Mouse (Mus musculus): ENCODE measurements around the gene Tmem135. TPM values are rescaled to one million over a fixed set of nuclear protein-coding genes. Genes with fewer than 3 reads are reported as not detected.

The Tmem135 gene
- polyA plus RNA-seq, 1 experiment from 2014 or later = 28.8 TPM

- ATAC-seq = no peak
Observed at GRCm38 (mm10) chr7:89266017-89266760, 137.8 kb downstream of the Tmem135 start.

GRCm38 (mm10) chr7:89260966-89261365 is 143.1 kb downstream of the Tmem135 start:
- Histone ChIP-seq H3K9ac (ENCODE audit: low read depth, low read length) (no peak overlapping the region), H3K4me1 (ENCODE audit: control insufficient read depth, insufficient read depth, low read length) (no peaks in the 10 kb centered on the region), H3K9me3 (replicated peaks; ENCODE audit: control insufficient read depth, low read length, poor library complexity, severe bottlenecking) (no peaks in the 10 kb centered on the region), H3K4me3 (ENCODE audit: low read depth, low read length) (no peak overlapping the region), H3K27ac (ENCODE audit: low read length) (no peak overlapping the region), H3K36me3 (ENCODE audit: control insufficient read depth, insufficient read depth, low read length) (no peaks in the 10 kb centered on the region), H3K4me2 (ENCODE audit: low read length) (no peak overlapping the region), H3K27me3 (ENCODE audit: control insufficient read depth, insufficient read depth, low read depth, low read length) (no peaks in the 10 kb centered on the region)
- no peak for ATAC-seq

More at GRCm38 (mm10) chr7:89266017-89266760, 137.8 kb downstream of the Tmem135 start:
- Histone ChIP-seq H3K9me3 (replicated peaks; ENCODE audit: control insufficient read depth, low read length, poor library complexity, severe bottlenecking) (no peaks in the 10 kb centered on the region), H3K4me2 (ENCODE audit: low read length) (no peak overlapping the region), H3K9ac (ENCODE audit: low read depth, low read length) (no peak overlapping the region), H3K27ac (ENCODE audit: low read length) (no peak overlapping the region), H3K4me1 (ENCODE audit: control insufficient read depth, insufficient read depth, low read length) (no peaks in the 10 kb centered on the region), H3K36me3 (ENCODE audit: control insufficient read depth, insufficient read depth, low read length) (no peaks in the 10 kb centered on the region), H3K4me3 (ENCODE audit: low read depth, low read length) (no peak overlapping the region), H3K27me3 (ENCODE audit: control insufficient read depth, insufficient read depth, low read depth, low read length) (no peaks in the 10 kb centered on the region)
- WGBS = 78% methylated on average over 7 of the region's 7 CpGs

- H3K4me1 ChIP-seq (ENCODE audit: control insufficient read depth, insufficient read depth, low read length) = no peaks in the 10 kb centered on the region
- H3K4me2 ChIP-seq (ENCODE audit: low read length) = no peak overlapping the region
- H3K36me3 ChIP-seq (ENCODE audit: control insufficient read depth, insufficient read depth, low read length) = no peaks in the 10 kb centered on the region
- H3K9ac ChIP-seq (ENCODE audit: low read depth, low read length) = no peak overlapping the region
- no peaks in the 10 kb centered on the region for H3K9me3 ChIP-seq (replicated peaks; ENCODE audit: control insufficient read depth, low read length, poor library complexity, severe bottlenecking)
- 87% methylated on average over 2 of the region's 2 CpGs for WGBS
- no peak overlapping the region for H3K27ac ChIP-seq (ENCODE audit: low read length)
- no peaks in the 10 kb centered on the region for H3K27me3 ChIP-seq (ENCODE audit: control insufficient read depth, insufficient read depth, low read depth, low read length)
- H3K4me3 ChIP-seq (ENCODE audit: low read depth, low read length) = no peak overlapping the region
- no peak for ATAC-seq
Observed at GRCm38 (mm10) chr7:89258832-89259231, 145.2 kb downstream of the Tmem135 start.

GRCm38 (mm10) chr7:89257871-89258502 is 146.0 kb downstream of the Tmem135 start:
- no peak overlapping the region for H3K27ac ChIP-seq (ENCODE audit: low read length)
- no peak overlapping the region for H3K4me3 ChIP-seq (ENCODE audit: low read depth, low read length)
- H3K4me2 ChIP-seq (ENCODE audit: low read length) = no peak overlapping the region
- H3K36me3 ChIP-seq (ENCODE audit: control insufficient read depth, insufficient read depth, low read length) = no peaks in the 10 kb centered on the region
- 82% methylated on average over 4 of the region's 4 CpGs for WGBS
- no peaks in the 10 kb centered on the region for H3K4me1 ChIP-seq (ENCODE audit: control insufficient read depth, insufficient read depth, low read length)
- ATAC-seq = no peak
- H3K9ac ChIP-seq (ENCODE audit: low read depth, low read length) = no peak overlapping the region
- H3K9me3 ChIP-seq (replicated peaks; ENCODE audit: control insufficient read depth, low read length, poor library complexity, severe bottlenecking) = no peaks in the 10 kb centered on the region
- no peaks in the 10 kb centered on the region for H3K27me3 ChIP-seq (ENCODE audit: control insufficient read depth, insufficient read depth, low read depth, low read length)

- H3K9ac ChIP-seq (ENCODE audit: low read depth, low read length) = no peak overlapping the region
- no peak overlapping the region for H3K27ac ChIP-seq (ENCODE audit: low read length)
- H3K9me3 ChIP-seq (replicated peaks; ENCODE audit: control insufficient read depth, low read length, poor library complexity, severe bottlenecking) = no peaks in the 10 kb centered on the region
- no peaks in the 10 kb centered on the region for H3K27me3 ChIP-seq (ENCODE audit: control insufficient read depth, insufficient read depth, low read depth, low read length)
- H3K4me2 ChIP-seq (ENCODE audit: low read length) = no peak overlapping the region
- no peak overlapping the region for H3K4me3 ChIP-seq (ENCODE audit: low read depth, low read length)
- no peaks in the 10 kb centered on the region for H3K4me1 ChIP-seq (ENCODE audit: control insufficient read depth, insufficient read depth, low read length)
- ATAC-seq = no peak
- no peaks in the 10 kb centered on the region for H3K36me3 ChIP-seq (ENCODE audit: control insufficient read depth, insufficient read depth, low read length)
- WGBS = 89% methylated on average over 3 of the region's 3 CpGs
Observed at GRCm38 (mm10) chr7:89253772-89254171, 150.2 kb downstream of the Tmem135 start.

GRCm38 (mm10) chr7:89253317-89253716 is 150.7 kb downstream of the Tmem135 start:
- H3K36me3 ChIP-seq (ENCODE audit: control insufficient read depth, insufficient read depth, low read length) = no peaks in the 10 kb centered on the region
- no peak overlapping the region for H3K4me3 ChIP-seq (ENCODE audit: low read depth, low read length)
- H3K4me2 ChIP-seq (ENCODE audit: low read length) = no peak overlapping the region
- ATAC-seq = no peak
- no peaks in the 10 kb centered on the region for H3K4me1 ChIP-seq (ENCODE audit: control insufficient read depth, insufficient read depth, low read length)
- H3K27ac ChIP-seq (ENCODE audit: low read length) = no peak overlapping the region
- H3K27me3 ChIP-seq (ENCODE audit: control insufficient read depth, insufficient read depth, low read depth, low read length) = no peaks in the 10 kb centered on the region
- 95% methylated on average over 2 of the region's 2 CpGs for WGBS
- no peaks in the 10 kb centered on the region for H3K9me3 ChIP-seq (replicated peaks; ENCODE audit: control insufficient read depth, low read length, poor library complexity, severe bottlenecking)
- no peak overlapping the region for H3K9ac ChIP-seq (ENCODE audit: low read depth, low read length)

GRCm38 (mm10) chr7:89251880-89252453 is 152.1 kb downstream of the Tmem135 start:
- Histone ChIP-seq H3K9me3 (replicated peaks; ENCODE audit: control insufficient read depth, low read length, poor library complexity, severe bottlenecking) (no peaks in the 10 kb centered on the region), H3K4me2 (ENCODE audit: low read length) (no peak overlapping the region), H3K27ac (ENCODE audit: low read length) (no peak overlapping the region), H3K4me3 (ENCODE audit: low read depth, low read length) (no peak overlapping the region), H3K4me1 (ENCODE audit: control insufficient read depth, insufficient read depth, low read length) (no peaks in the 10 kb centered on the region), H3K9ac (ENCODE audit: low read depth, low read length) (no peak overlapping the region), H3K36me3 (ENCODE audit: control insufficient read depth, insufficient read depth, low read length) (no peaks in the 10 kb centered on the region), H3K27me3 (ENCODE audit: control insufficient read depth, insufficient read depth, low read depth, low read length) (no peaks in the 10 kb centered on the region)
- 94% methylated on average over 4 of the region's 4 CpGs for WGBS
- no peak for ATAC-seq

- ATAC-seq = no peak
- Histone ChIP-seq H3K9me3 (replicated peaks; ENCODE audit: control insufficient read depth, low read length, poor library complexity, severe bottlenecking) (no peaks in the 10 kb centered on the region), H3K4me2 (ENCODE audit: low read length) (no peak overlapping the region), H3K27ac (ENCODE audit: low read length) (no peak overlapping the region), H3K4me1 (ENCODE audit: control insufficient read depth, insufficient read depth, low read length) (no peaks in the 10 kb centered on the region), H3K27me3 (ENCODE audit: control insufficient read depth, insufficient read depth, low read depth, low read length) (no peaks in the 10 kb centered on the region), H3K9ac (ENCODE audit: low read depth, low read length) (no peak overlapping the region), H3K36me3 (ENCODE audit: control insufficient read depth, insufficient read depth, low read length) (no peaks in the 10 kb centered on the region), H3K4me3 (ENCODE audit: low read depth, low read length) (no peak overlapping the region)
- 75% methylated on average over 7 of the region's 7 CpGs for WGBS
Observed at GRCm38 (mm10) chr7:89248135-89248850, 155.7 kb downstream of the Tmem135 start.
